Mouse (Mus musculus) embryonic facial prominence, embryonic 12.5 days (tissue): ENCODE measurements around the gene 4933421I07Rik. TPM values are rescaled to one million over a fixed set of nuclear protein-coding genes. Genes with fewer than 3 reads are reported as not detected.

Experiments used
- ATAC-seq: fragments of 200-750 bp; cut with Nextera tagmentation; 2 replicates; pipeline ENCODE4 v1.8.0; 2017; ENCODE audit not compliant: insufficient number of reproducible peaks, insufficient read depth, low FRiP score, low TSS enrichment
- H3K27ac ChIP-seq: fragments of 300-500 bp; sonication (generic); 2 replicates; pipeline ENCODE4 v1.5.1; 2016; ENCODE audit warnings: mild to moderate bottlenecking
- H3K27me3 ChIP-seq: fragments of 300-500 bp; sonication (generic); 2 replicates; pipeline ENCODE4 v1.6.1; 2016; ENCODE audit warnings: mild to moderate bottlenecking, moderate library complexity
- H3K36me3 ChIP-seq: fragments of 300-500 bp; sonication (generic); 2 replicates; pipeline ENCODE4 v1.6.1; 2016; ENCODE audit warnings: mild to moderate bottlenecking
- H3K4me1 ChIP-seq: fragments of 300-500 bp; sonication (generic); 2 replicates; pipeline ENCODE4 v1.6.1; 2016
- H3K4me2 ChIP-seq: fragments of 300-500 bp; sonication (generic); replicated peaks from 2 replicates; pipeline ENCODE4 v1.6.1; 2016; ENCODE audit warnings: mild to moderate bottlenecking, moderate library complexity
- H3K4me3 ChIP-seq: fragments of 300-500 bp; sonication (generic); 2 replicates; pipeline ENCODE4 v1.5.1; 2016; ENCODE audit warnings: mild to moderate bottlenecking
- H3K9ac ChIP-seq: fragments of 300-500 bp; sonication (generic); 2 replicates; pipeline ENCODE4 v1.6.1; 2016; ENCODE audit warnings: mild to moderate bottlenecking, moderate library complexity
- H3K9me3 ChIP-seq: fragments of 300-500 bp; sonication (generic); 2 replicates; pipeline ENCODE4 v1.6.1; 2016; ENCODE audit warnings: mild to moderate bottlenecking, moderate library complexity
- WGBS: fragments of 180-500 bp; shearing (Covaris S2); methylation state at CpG from one replicate; pipeline ENCODE4 v1.1.7; 2016; 5-methylcytosine and 5-hydroxymethylcytosine counted together
- polyA plus RNA-seq: library from polyadenylated mRNA; unstranded; fragments of >200 nt; fragmentation: Nextera tagmentation; extraction: Ambion mirVana; gene quantifications from 2 replicates; pipeline ENCODE4 v1.2.1, GENCODE M21; 2016

4933421I07Rik gene
- polyA plus RNA-seq = not detected in 2 replicates

GRCm38 (mm10) chr7:42447850-42448249, at the start of gene 4933421I07Rik:
Gene 4933421I07Rik (minus strand): TSS chr7:42448120.
- H3K4me3 ChIP-seq = no peak within 1 kb of the TSS
- no peaks in the 10 kb centered on the region for H3K4me1 ChIP-seq
- H3K36me3 ChIP-seq = no peaks in the 10 kb centered on the region
- H3K27me3 ChIP-seq = no peaks in the 10 kb centered on the region
- H3K9me3 ChIP-seq = peaks cover 44% of the 10 kb centered on the region
- H3K9ac ChIP-seq = no peak within 1 kb of the TSS
- ATAC-seq = no peak
- no peak within 1 kb of the TSS for H3K27ac ChIP-seq
- 74% methylated on average over 5 of the region's 5 CpGs for WGBS
- no peak within 1 kb of the TSS for H3K4me2 ChIP-seq

- no peak overlapping the region for H3K4me3 ChIP-seq
- H3K27ac ChIP-seq = no peak overlapping the region
- H3K4me2 ChIP-seq = no peak overlapping the region
- H3K36me3 ChIP-seq = peaks cover 42% of the 10 kb centered on the region
- no peaks in the 10 kb centered on the region for H3K4me1 ChIP-seq
- H3K27me3 ChIP-seq = no peaks in the 10 kb centered on the region
- WGBS = 89% methylated on average over 9 of the region's 9 CpGs
- no peak overlapping the region for H3K9ac ChIP-seq
- H3K9me3 ChIP-seq = peaks cover 15% of the 10 kb centered on the region
- ATAC-seq = no peak
Measured at GRCm38 (mm10) chr7:42497356-42497755, 49.4 kb upstream of the 4933421I07Rik start.

DNA sequence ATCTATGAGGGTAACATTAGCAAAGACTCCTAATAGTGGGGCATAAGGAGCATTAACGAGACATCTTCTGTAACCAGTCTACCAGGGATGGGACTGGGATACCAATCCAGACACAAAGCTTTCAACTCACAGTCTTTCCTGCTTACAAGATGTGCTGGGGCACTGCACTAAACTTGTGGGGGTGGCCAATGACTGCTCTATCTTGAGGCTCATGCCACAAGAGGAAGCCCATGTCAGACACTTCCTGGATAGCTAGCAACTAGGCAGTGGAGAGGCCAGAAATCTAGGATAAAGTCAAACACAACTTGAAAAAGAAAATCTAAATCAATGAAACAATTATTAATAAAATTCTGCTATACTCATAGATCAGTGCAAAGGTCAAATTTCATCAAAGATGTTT, 48.3 kb upstream of the 4933421I07Rik start:
- no peak overlapping the region for H3K4me2 ChIP-seq
- H3K27ac ChIP-seq = no peak overlapping the region
- H3K9me3 ChIP-seq = peaks cover 15% of the 10 kb centered on the region
- H3K4me3 ChIP-seq = no peak overlapping the region
- H3K4me1 ChIP-seq = no peaks in the 10 kb centered on the region
- no peak for ATAC-seq
- no peak overlapping the region for H3K9ac ChIP-seq
- H3K27me3 ChIP-seq = no peaks in the 10 kb centered on the region
- H3K36me3 ChIP-seq = peaks cover 41% of the 10 kb centered on the region
- 96% methylated on average over 1 of the region's 1 CpGs for WGBS

DNA sequence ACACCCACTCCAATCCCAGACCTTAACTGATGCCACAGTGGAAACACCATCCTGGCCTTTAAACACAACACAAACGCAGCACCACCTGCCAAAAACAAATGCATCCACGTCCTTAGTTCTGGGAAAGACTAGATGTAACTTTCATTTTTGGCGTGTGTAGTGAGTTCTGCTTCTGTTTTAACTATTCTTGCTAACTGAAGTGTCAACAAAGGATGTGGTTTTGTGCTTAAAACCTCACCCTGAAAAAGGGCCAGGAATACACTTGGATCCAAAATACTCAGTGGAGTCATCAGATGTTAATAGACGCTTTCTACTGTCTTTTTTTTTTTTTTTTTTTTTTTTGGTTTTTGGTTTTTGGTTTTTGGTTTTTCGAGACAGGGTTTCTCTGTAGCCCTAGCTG, 42.9 kb upstream of the 4933421I07Rik start:
- Histone ChIP-seq H3K4me2 (no peak overlapping the region), H3K9me3 (peaks cover 5% of the 10 kb centered on the region; the same call in 1 of the 2 replicates), H3K36me3 (peaks cover 31% of the 10 kb centered on the region), H3K9ac (no peak overlapping the region), H3K27ac (no peak overlapping the region), H3K4me3 (no peak overlapping the region), H3K27me3 (no peaks in the 10 kb centered on the region), H3K4me1 (no peaks in the 10 kb centered on the region)
- no peak for ATAC-seq
- 93% methylated on average over 5 of the region's 5 CpGs for whole genome bisulfite sequencing

- ATAC-seq = no peak
- WGBS = 93% methylated on average over 4 of the region's 4 CpGs
- Histone ChIP-seq H3K27ac (no peak overlapping the region), H3K9ac (no peak overlapping the region), H3K36me3 (peaks cover 34% of the 10 kb centered on the region), H3K27me3 (no peaks in the 10 kb centered on the region), H3K4me2 (no peak overlapping the region), H3K4me3 (no peak overlapping the region), H3K9me3 (peaks cover 5% of the 10 kb centered on the region; the same call in 1 of the 2 replicates), H3K4me1 (no peaks in the 10 kb centered on the region)
Measured at GRCm38 (mm10) chr7:42490358-42490757, 42.4 kb upstream of the 4933421I07Rik start.

- Histone ChIP-seq H3K27ac (no peak overlapping the region), H3K4me2 (no peak overlapping the region), H3K36me3 (no peaks in the 10 kb centered on the region), H3K4me1 (no peaks in the 10 kb centered on the region), H3K4me3 (no peak overlapping the region), H3K9me3 (peaks cover 22% of the 10 kb centered on the region), H3K9ac (no peak overlapping the region), H3K27me3 (no peaks in the 10 kb centered on the region)
- WGBS = 66% methylated on average over 4 of the region's 4 CpGs
- no peak for ATAC-seq
Measured at GRCm38 (mm10) chr7:42454640-42455039, 6.7 kb upstream of the 4933421I07Rik start.

DNA sequence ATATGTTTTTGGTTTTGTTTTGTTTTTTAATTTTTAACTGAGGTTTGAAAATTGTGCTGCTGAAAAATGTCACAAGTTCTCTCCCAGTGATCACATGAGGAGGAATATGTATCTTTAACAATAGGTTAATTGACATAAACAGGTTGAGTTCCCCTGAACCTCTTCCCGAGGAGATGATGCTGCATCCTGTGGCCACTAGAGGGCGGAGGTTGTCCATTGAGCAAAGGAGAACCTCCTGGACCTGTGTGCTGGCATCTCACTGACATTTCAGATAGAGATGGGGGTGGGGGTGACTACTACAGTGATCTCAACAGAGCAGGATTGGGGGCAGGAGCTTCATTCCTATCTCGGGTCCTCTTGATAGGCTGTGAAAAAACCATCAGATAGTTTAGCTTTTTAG, 2.7 kb upstream of the 4933421I07Rik start:
- H3K4me1 ChIP-seq = no peaks in the 10 kb centered on the region
- H3K27me3 ChIP-seq = no peaks in the 10 kb centered on the region
- no peak overlapping the region for H3K9ac ChIP-seq
- H3K9me3 ChIP-seq = peaks cover 46% of the 10 kb centered on the region
- no peaks in the 10 kb centered on the region for H3K36me3 ChIP-seq
- H3K27ac ChIP-seq = no peak overlapping the region
- no peak for ATAC-seq
- H3K4me3 ChIP-seq = no peak overlapping the region
- H3K4me2 ChIP-seq = no peak overlapping the region
- 38% methylated on average over 3 of the region's 3 CpGs for WGBS

DNA sequence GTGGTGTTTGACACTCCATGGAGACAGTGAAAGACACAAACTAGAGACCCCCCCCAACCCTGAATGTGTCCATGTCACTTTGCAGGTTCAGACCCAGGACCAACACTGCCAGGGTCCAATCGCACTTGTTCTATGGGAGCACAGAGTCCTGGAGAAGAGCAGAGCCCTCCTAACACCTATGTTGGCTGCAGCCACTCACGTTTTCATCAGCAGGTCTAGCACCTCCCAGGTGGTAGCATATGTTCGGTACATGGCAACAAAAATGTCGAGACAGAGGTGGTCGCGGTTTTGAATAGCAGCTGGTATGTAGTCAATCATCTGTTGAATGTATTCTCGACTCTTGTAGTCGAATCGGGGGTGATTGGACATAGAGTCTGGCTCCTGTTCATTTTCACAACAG, 568 bp downstream of the 4933421I07Rik start:
- no peaks in the 10 kb centered on the region for H3K27me3 ChIP-seq
- ATAC-seq = no peak
- H3K36me3 ChIP-seq = no peaks in the 10 kb centered on the region
- H3K4me1 ChIP-seq = no peaks in the 10 kb centered on the region
- H3K9me3 ChIP-seq = peaks cover 44% of the 10 kb centered on the region
- 86% methylated on average over 9 of the region's 9 CpGs for WGBS
- H3K9ac ChIP-seq = no peak overlapping the region
- no peak overlapping the region for H3K27ac ChIP-seq
- H3K4me2 ChIP-seq = no peak overlapping the region
- no peak overlapping the region for H3K4me3 ChIP-seq

Other genes with a start within 250 kb of the 4933421I07Rik start
- gene Vmn2r61, start 188.1 kb downstream of the 4933421I07Rik start, polyA plus RNA-seq = not detected in 2 replicates
- gene Zfp141, start 57.6 kb upstream of the 4933421I07Rik start, polyA plus RNA-seq = 14.5 and 15.9 TPM in 2 replicates
- not detected in 2 replicates for gene Gm21028, start 130.5 kb upstream of the 4933421I07Rik start, polyA plus RNA-seq
- 1.7 and 1.8 TPM in 2 replicates for gene Zfp977, start 144.4 kb upstream of the 4933421I07Rik start, polyA plus RNA-seq
- 4.4 TPM in 2 replicates for gene Zfp976, start 194.5 kb upstream of the 4933421I07Rik start, polyA plus RNA-seq
- 8.7 and 9.8 TPM in 2 replicates for gene Zfp975, start 244.6 kb upstream of the 4933421I07Rik start, polyA plus RNA-seq